Mouse (Mus musculus) stomach, embryonic 15.5 days (tissue): ENCODE measurements around the gene Meis1. TPM values are rescaled to one million over a fixed set of nuclear protein-coding genes. Genes with fewer than 3 reads are reported as not detected.

ENCODE experiments used
- ATAC-seq: fragments of 200-750 bp; cut with Nextera tagmentation; 2 replicates; pipeline ENCODE4 v1.8.0; 2017; ENCODE audit warnings: low read depth, moderate number of reproducible peaks, moderate TSS enrichment; ENCODE audit not compliant: insufficient read depth, low FRiP score
- H3K27ac ChIP-seq: fragments of 300-500 bp; sonication (generic); 2 replicates; pipeline ENCODE4 v1.5.1; 2015; ENCODE audit warnings: mild to moderate bottlenecking, inconsistent platforms
- H3K27me3 ChIP-seq: fragments of 300-500 bp; sonication (generic); replicated peaks from 2 replicates; pipeline ENCODE4 v1.6.1; 2015; ENCODE audit warnings: inconsistent platforms
- H3K36me3 ChIP-seq: fragments of 300-500 bp; sonication (generic); 2 replicates; pipeline ENCODE4 v1.6.1; 2015; ENCODE audit warnings: inconsistent platforms
- H3K4me1 ChIP-seq: fragments of 300-500 bp; sonication (generic); 2 replicates; pipeline ENCODE4 v1.6.1; 2015; ENCODE audit warnings: inconsistent platforms
- H3K4me2 ChIP-seq: fragments of 300-500 bp; sonication (generic); 2 replicates; pipeline ENCODE4 v1.6.1; 2015; ENCODE audit warnings: mild to moderate bottlenecking, inconsistent platforms
- H3K4me3 ChIP-seq: fragments of 300-500 bp; sonication (generic); replicated peaks from 2 replicates; pipeline ENCODE4 v1.5.1; 2015; ENCODE audit warnings: inconsistent platforms
- H3K9ac ChIP-seq: fragments of 300-500 bp; sonication (generic); 2 replicates; pipeline ENCODE4 v1.6.1; 2015; ENCODE audit warnings: inconsistent platforms
- H3K9me3 ChIP-seq: fragments of 300-500 bp; sonication (generic); 2 replicates; pipeline ENCODE4 v1.6.1; 2016; ENCODE audit warnings: inconsistent platforms
- WGBS: fragments of 180-500 bp; shearing (Covaris S2); methylation state at CpG from one replicate; pipeline ENCODE4 v1.1.7; 2015; 5-methylcytosine and 5-hydroxymethylcytosine counted together
- polyA plus RNA-seq: library from polyadenylated mRNA; unstranded; fragments of >200 nt; fragmentation: Nextera tagmentation; extraction: Ambion mirVana; gene quantifications from 2 replicates; pipeline ENCODE4 v1.2.1, GENCODE M21; 2015

The Meis1 gene
- 139 and 150 TPM in 2 replicates for polyA plus RNA-seq

- ATAC-seq: peak; percentile 94
- no peaks in the 10 kb centered on the region for H3K27me3 ChIP-seq
- no peaks in the 10 kb centered on the region for H3K9me3 ChIP-seq
- H3K36me3 ChIP-seq: no peaks in the 10 kb centered on the region
- H3K27ac ChIP-seq: peak within 1 kb of the TSS; percentile 99
- H3K4me2 ChIP-seq: peak within 1 kb of the TSS; percentile 61
- H3K4me3 ChIP-seq: peak within 1 kb of the TSS; percentile 73
- under 1% methylated on average over 29 of the region's 29 CpGs for WGBS
- H3K4me1 ChIP-seq: peaks cover 9% of the 10 kb centered on the region; the same call in 1 of the 2 replicates
- H3K9ac ChIP-seq: peak within 1 kb of the TSS; percentile 76
Measured at GRCm38 (mm10) chr11:19018489-19019203, at the start of gene Meis1. Meis1 (minus strand) TSS chr11:19018985.

- Histone ChIP-seq H3K4me2 (no peak overlapping the region), H3K27ac (no peak overlapping the region), H3K9me3 (no peaks in the 10 kb centered on the region), H3K36me3 (no peaks in the 10 kb centered on the region), H3K9ac (no peak overlapping the region), H3K4me1 (no peaks in the 10 kb centered on the region), H3K4me3 (no peak overlapping the region), H3K27me3 (no peaks in the 10 kb centered on the region)
- no peak for ATAC-seq
- 61% methylated on average over 5 of the region's 5 CpGs for WGBS
Measured at GRCm38 (mm10) chr11:19067334-19067733, 48.5 kb upstream of the Meis1 start.

GRCm38 (mm10) chr11:19049276-19049675 lies 30.5 kb upstream of the Meis1 start:
- H3K27ac ChIP-seq: no peak overlapping the region
- no peak for ATAC-seq
- H3K36me3 ChIP-seq: no peaks in the 10 kb centered on the region
- WGBS: 48% methylated on average over 7 of the region's 7 CpGs
- H3K4me2 ChIP-seq: no peak overlapping the region
- H3K9ac ChIP-seq: no peak overlapping the region
- H3K4me3 ChIP-seq: no peak overlapping the region
- H3K27me3 ChIP-seq: no peaks in the 10 kb centered on the region
- H3K9me3 ChIP-seq: no peaks in the 10 kb centered on the region
- no peaks in the 10 kb centered on the region for H3K4me1 ChIP-seq

GRCm38 (mm10) chr11:19036595-19037166 lies 17.9 kb upstream of the Meis1 start:
- Histone ChIP-seq H3K9me3 (no peaks in the 10 kb centered on the region), H3K36me3 (no peaks in the 10 kb centered on the region), H3K27me3 (no peaks in the 10 kb centered on the region), H3K9ac (no peak overlapping the region), H3K4me2 (no peak overlapping the region), H3K4me3 (no peak overlapping the region), H3K4me1 (no peaks in the 10 kb centered on the region), H3K27ac (no peak overlapping the region)
- 86% methylated on average over 10 of the region's 10 CpGs for WGBS
- ATAC-seq: no peak

GRCm38 (mm10) chr11:19026581-19027561 lies 8.1 kb upstream of the Meis1 start:
- Histone ChIP-seq H3K9ac (peak overlapping the region; percentile 27; the same call in 1 of the 2 replicates), H3K4me1 (peaks cover 11% of the 10 kb centered on the region), H3K4me2 (peak overlapping the region; percentile 95), H3K36me3 (no peaks in the 10 kb centered on the region), H3K9me3 (no peaks in the 10 kb centered on the region), H3K27ac (peak overlapping the region; percentile 72), H3K4me3 (peak overlapping the region; percentile 52), H3K27me3 (no peaks in the 10 kb centered on the region)
- peak; percentile 85 for ATAC-seq
- WGBS: under 1% methylated on average over 58 of the region's 58 CpGs

- Histone ChIP-seq H3K36me3 (no peaks in the 10 kb centered on the region), H3K4me2 (peak overlapping the region; percentile 95), H3K27me3 (no peaks in the 10 kb centered on the region), H3K4me1 (peaks cover 16% of the 10 kb centered on the region), H3K4me3 (peak overlapping the region; percentile 52), H3K9me3 (no peaks in the 10 kb centered on the region), H3K27ac (0 out of 2 replicates have a peak overlapping the region, but pooled peaks have one; percentile 72), H3K9ac (peak overlapping the region; percentile 27; the same call in 1 of the 2 replicates)
- no peak for ATAC-seq
- 7% methylated on average over 11 of the region's 11 CpGs for WGBS
Measured at GRCm38 (mm10) chr11:19025976-19026520, 7.3 kb upstream of the Meis1 start.

GRCm38 (mm10) chr11:19024496-19025265 lies 5.9 kb upstream of the Meis1 start:
- Histone ChIP-seq H3K36me3 (no peaks in the 10 kb centered on the region), H3K4me3 (no peak overlapping the region), H3K4me1 (peaks cover 16% of the 10 kb centered on the region), H3K27me3 (no peaks in the 10 kb centered on the region), H3K27ac (no peak overlapping the region), H3K9ac (no peak overlapping the region), H3K4me2 (no peak overlapping the region), H3K9me3 (no peaks in the 10 kb centered on the region)
- 42% methylated on average over 8 of the region's 8 CpGs for WGBS
- no peak for ATAC-seq

- WGBS: 26% methylated on average over 5 of the region's 5 CpGs
- peaks cover 16% of the 10 kb centered on the region for H3K4me1 ChIP-seq
- H3K36me3 ChIP-seq: no peaks in the 10 kb centered on the region
- ATAC-seq: no peak
- H3K27me3 ChIP-seq: no peaks in the 10 kb centered on the region
- no peak overlapping the region for H3K27ac ChIP-seq
- H3K4me2 ChIP-seq: no peak overlapping the region
- no peak overlapping the region for H3K9ac ChIP-seq
- no peaks in the 10 kb centered on the region for H3K9me3 ChIP-seq
- H3K4me3 ChIP-seq: no peak overlapping the region
Measured at GRCm38 (mm10) chr11:19023356-19023755, 4.6 kb upstream of the Meis1 start.

- H3K9me3 ChIP-seq: no peaks in the 10 kb centered on the region
- ATAC-seq: no peak
- WGBS: 37% methylated on average over 2 of the region's 2 CpGs
Measured at GRCm38 (mm10) chr11:19022576-19022975, 3.8 kb upstream of the Meis1 start.

GRCm38 (mm10) chr11:19020951-19021710 lies 2.3 kb upstream of the Meis1 start:
- Histone ChIP-seq H3K36me3 (no peaks in the 10 kb centered on the region), H3K9ac (peak overlapping the region; percentile 38; the same call in 1 of the 2 replicates), H3K4me2 (peak overlapping the region; percentile 61), H3K4me1 (peaks cover 12% of the 10 kb centered on the region; the same call in 1 of the 2 replicates), H3K9me3 (no peaks in the 10 kb centered on the region), H3K4me3 (peak overlapping the region; percentile 73), H3K27ac (peak overlapping the region; percentile 99), H3K27me3 (no peaks in the 10 kb centered on the region)
- ATAC-seq: no peak
- WGBS: 4% methylated on average over 28 of the region's 28 CpGs

More at GRCm38 (mm10) chr11:19022576-19022975, 3.8 kb upstream of the Meis1 start:
- H3K27me3 ChIP-seq: no peaks in the 10 kb centered on the region
- H3K4me3 ChIP-seq: no peak overlapping the region
- no peaks in the 10 kb centered on the region for H3K36me3 ChIP-seq
- H3K9ac ChIP-seq: no peak overlapping the region
- H3K27ac ChIP-seq: peak overlapping the region; percentile 99; the same call in 1 of the 2 replicates
- peaks cover 14% of the 10 kb centered on the region for H3K4me1 ChIP-seq
- H3K4me2 ChIP-seq: 0 out of 2 replicates have a peak overlapping the region, but pooled peaks have one; percentile 14
